Mouse (Mus musculus): Measurements from ENCODE around the gene Zfp3.

The Zfp3 gene

GRCm38 (mm10) chr11:70804395-70804794 is 40.4 kb downstream of the Zfp3 start:
- in situ Hi-C loops (cut with MboI, MseI): no loop called here

DNA sequence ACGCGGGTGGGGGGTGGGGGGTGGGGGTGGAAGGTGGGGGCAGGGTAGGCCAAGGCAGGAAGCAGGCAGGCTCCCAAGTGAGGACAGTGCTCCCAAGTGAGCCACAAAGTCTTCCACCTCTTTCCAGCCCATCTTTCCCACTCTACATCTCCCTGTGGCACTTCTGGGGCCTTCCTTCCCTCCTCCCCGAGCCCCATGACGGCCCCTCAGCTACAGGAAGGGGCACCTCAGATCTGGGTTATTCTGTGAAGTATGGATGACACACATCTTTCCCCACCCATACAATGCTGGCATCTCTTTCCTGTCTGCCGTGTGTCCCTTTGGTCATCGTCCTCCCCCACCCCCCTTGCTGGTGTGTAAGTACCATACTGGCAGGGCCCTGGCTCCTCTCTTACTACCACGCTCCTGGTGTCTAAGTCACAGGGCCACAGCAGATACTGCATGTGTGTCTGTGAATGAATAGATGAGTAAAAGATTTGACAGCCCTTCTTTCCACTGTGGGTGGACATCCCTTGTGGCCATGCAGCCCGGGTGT is 41.7 kb downstream of the Zfp3 start:
- in situ Hi-C loops (cut with MboI, MseI): no loop called here

DNA sequence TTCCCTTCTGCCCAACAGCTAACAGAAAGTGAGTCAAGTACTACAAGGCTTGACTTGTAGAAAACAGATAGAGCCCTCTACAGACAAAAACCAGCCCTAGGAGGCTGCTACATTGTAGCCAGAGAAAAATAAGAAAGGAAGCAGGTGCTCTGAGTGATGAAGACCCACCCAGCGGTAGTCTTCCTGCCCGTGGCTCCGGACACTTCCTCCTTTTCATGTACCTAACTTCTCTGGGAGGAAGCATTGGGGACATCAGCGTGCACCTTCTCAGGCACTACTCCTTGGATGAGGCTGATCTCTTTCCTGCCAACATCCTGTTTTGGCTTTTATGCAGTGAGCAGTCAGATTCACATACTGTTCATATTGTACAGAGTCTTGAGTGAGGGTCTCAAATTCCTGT is 42.7 kb downstream of the Zfp3 start:
- in situ Hi-C loops (cut with MboI, MseI): no loop called here

DNA sequence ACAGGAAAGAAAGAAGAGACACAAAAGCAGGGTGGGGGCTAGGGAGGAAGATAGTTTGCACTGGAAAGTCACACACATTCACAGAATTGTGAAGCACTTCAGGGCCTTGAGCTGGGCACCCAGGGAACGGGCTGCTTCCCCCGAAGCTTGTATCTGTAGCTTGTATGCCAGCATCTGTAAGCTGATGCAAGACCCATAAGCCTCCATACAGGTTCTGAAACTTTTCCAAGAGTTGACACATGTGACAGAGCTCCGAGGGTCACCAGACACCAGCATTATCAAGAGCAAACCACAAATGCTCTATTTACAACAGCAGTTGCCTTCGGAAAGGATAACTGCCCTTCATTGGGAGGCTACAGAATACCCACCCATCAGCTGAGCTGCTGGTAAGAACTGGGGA is 43.6 kb downstream of the Zfp3 start:
- in situ Hi-C loops (cut with MboI, MseI): no loop called here

DNA sequence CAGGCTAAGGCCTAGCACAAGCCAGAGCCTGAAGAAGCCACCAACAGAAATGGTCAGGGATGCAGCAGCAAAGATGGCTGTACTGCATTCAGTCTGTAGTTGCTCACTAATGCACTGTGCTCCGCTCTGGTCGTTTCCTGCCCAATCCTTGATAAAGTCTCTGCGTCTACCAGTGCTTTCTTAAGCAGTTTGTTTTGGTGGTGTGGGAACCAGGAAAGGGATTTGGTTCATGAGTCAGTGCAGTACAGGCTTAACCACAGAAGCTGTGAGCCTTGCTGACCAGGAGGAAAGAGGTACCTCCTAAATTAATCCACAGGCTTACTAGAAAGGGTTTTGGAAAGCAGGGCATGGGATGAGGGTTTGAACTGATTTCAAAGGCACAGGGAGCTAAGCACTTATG is 44.1 kb downstream of the Zfp3 start:
- in situ Hi-C loops (cut with MboI, MseI): no loop called here

- in situ Hi-C loops (cut with MboI, MseI): no loop called here
Observed at GRCm38 (mm10) chr11:70809011-70809410, 45.0 kb downstream of the Zfp3 start.

- in situ Hi-C loops (cut with MboI, MseI): loop anchor here in 1 of 2 experiments (5.0 to 10.0 kb wide), 2 partner anchors 34 to 1836 kb away; partner anchors contain the start of gene Rangrf
Observed at GRCm38 (mm10) chr11:70811041-70811440, 47.0 kb downstream of the Zfp3 start.

DNA sequence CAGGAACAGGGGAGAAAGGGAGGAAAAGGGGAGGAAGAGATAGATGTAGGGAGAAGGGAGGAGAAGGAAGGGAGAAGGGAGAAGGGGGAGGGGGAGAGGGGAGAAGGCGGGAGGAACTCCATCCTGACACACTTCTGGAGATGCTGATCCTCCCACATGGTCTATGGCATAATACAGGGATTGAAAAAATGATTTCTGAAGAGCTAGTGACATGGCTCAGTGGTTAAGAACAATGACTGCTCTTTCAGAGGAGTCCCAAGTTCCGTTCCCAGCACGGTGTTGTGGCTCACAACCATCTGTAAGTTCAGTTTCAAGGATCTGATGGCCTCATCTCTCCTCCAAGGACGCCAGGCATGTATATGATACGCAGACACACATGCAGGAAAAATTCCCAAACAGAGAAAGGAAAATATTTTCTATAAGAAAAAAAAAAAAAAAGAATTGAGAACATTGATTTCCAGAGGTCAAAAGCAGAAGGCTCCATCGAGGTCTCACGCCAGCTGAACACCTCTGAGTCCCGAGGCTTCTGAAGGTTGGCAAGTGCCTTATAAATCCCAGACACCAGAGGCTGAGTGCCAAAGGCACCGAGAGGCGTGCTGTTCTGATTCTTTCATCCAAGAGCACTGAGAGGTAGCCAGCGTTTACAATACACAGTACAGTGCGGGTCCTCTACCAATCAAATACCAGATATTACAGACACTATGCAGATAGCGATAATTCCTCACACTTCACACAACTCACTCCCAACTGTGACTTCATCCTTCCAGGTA is 47.6 kb downstream of the Zfp3 start:
- in situ Hi-C loops (cut with MboI, MseI): loop anchor here in 1 of 2 experiments (5.0 to 10.0 kb wide), 2 partner anchors 34 to 1837 kb away; partner anchors contain the start of gene Rangrf

- in situ Hi-C loops (cut with MboI, MseI): loop anchor here in 1 of 2 experiments (5.0 to 10.0 kb wide), 2 partner anchors 35 to 1838 kb away; partner anchors contain the start of gene Rangrf
Observed at GRCm38 (mm10) chr11:70812365-70812764, 48.4 kb downstream of the Zfp3 start, which contains the start of gene Scimp. Gene Scimp, minus strand, starts transcription at chr11:70812586.

- in situ Hi-C loops (cut with MboI, MseI): loop anchor here in 1 of 2 experiments (10.0 kb wide), 1 partner anchor 1840 kb away; the partner anchor contains the start of gene Rangrf
Observed at GRCm38 (mm10) chr11:70815071-70815470, 51.1 kb downstream of the Zfp3 start.

DNA sequence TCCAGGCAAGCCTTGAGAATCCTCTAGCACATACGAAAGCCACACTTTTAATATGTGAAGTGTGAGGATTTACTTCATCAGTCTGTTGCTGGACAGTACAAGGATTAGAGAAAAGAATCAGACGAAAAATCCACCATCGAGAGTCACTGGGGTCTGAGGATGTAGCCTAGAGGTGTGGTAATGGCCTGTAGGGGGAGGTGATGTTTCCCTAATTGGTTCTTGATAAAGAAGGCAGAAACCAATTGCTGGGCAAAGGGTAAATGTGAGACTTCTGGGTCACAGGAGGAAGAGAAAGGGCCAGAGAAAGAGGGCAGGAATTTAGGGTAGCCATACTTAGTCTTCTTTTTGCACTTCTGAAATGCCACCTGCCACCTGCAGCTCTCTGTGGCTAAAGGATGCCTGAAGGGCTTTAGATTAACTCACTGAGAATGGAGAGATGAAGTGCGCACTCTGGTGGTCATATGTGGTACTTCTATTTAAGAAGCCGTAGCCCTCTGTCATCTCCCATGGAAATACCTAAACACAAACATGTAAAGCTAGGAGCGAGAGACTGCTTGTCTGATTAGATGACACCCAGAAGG is 51.6 kb downstream of the Zfp3 start:
- in situ Hi-C loops (cut with MboI, MseI): loop anchor here in 1 of 2 experiments (10.0 kb wide), 1 partner anchor 1841 kb away; the partner anchor contains the start of gene Rangrf

- in situ Hi-C loops (cut with MboI, MseI): loop anchor here in 1 of 2 experiments (10.0 kb wide), 1 partner anchor 1842 kb away; the partner anchor contains the start of gene Rangrf
Observed at GRCm38 (mm10) chr11:70816770-70817169, 52.8 kb downstream of the Zfp3 start.

GRCm38 (mm10) chr11:70820120-70820519 is 56.1 kb downstream of the Zfp3 start:
- in situ Hi-C loops (cut with MboI, MseI): no loop called here

DNA sequence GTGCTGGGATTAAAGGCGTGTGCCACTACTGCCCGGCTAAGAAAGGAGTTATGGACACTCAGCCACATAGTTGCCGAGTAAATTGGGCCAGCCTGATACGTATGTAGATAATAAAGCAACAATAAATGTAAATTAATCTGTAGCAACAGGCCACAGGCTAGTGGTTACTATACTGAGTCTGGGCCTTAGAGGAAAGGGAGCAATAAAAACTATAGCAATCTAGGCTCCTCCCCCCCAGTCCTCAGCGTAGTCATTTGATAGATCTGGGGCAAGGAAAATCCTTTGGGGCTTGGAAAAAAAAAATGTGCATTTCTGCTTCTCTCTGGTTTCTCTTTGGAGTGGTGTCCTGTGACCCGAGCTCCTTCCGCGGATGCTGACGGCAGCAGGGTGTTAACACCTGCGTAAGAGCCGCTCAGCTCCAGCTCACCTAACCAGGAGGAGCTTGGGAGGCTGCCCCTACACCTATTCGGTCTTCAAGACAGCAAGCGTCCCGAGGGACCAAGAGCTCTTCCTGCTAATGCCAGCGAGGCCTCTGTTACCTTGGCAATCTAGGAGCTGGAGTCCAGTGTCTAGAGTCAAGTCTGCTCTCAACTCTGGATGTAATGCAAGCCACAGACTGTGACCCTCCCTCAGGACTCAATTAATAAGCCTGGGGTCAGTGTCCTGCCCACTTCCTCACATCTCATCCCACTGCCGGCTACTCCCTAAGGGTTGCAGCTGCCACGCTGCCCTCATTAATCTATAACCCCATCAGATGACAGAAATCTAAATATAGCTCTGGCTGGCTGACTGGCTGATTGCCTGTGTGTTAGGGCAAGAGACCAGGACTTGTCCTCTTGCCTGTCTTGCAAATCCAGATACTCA is 58.0 kb downstream of the Zfp3 start:
- in situ Hi-C loops (cut with MboI, MseI): no loop called here
